Mouse (Mus musculus) ES-Bruce4 (cell line): ENCODE data around the gene Fhl1.

Source experiments
- CTCF ChIP-seq: IDR thresholded peaks from one replicate; pipeline ENCODE4 v1.8.1; 2011; ENCODE audit warnings: low read depth, low read length
- POLR2A ChIP-seq: IDR thresholded peaks from one replicate; pipeline ENCODE4 v1.8.1; 2011; ENCODE audit warnings: low read length; ENCODE audit not compliant: insufficient read depth

GRCm38 (mm10) chrX:56683521-56683920, 48.1 kb upstream of the Fhl1 start:
- TF ChIP-seq CTCF, result no peak
- TF ChIP-seq POLR2A, result no peak
